Mouse (Mus musculus): ENCODE measurements around the gene Erbin. TPM values are rescaled to one million over a fixed set of nuclear protein-coding genes. Genes with fewer than 3 reads are reported as not detected.

The Erbin gene
- 7.1 and 7.5 TPM in 2 replicates for polyA plus RNA-seq (2015; fragmentation: Nextera tagmentation; extraction: Ambion mirVana)

DNA sequence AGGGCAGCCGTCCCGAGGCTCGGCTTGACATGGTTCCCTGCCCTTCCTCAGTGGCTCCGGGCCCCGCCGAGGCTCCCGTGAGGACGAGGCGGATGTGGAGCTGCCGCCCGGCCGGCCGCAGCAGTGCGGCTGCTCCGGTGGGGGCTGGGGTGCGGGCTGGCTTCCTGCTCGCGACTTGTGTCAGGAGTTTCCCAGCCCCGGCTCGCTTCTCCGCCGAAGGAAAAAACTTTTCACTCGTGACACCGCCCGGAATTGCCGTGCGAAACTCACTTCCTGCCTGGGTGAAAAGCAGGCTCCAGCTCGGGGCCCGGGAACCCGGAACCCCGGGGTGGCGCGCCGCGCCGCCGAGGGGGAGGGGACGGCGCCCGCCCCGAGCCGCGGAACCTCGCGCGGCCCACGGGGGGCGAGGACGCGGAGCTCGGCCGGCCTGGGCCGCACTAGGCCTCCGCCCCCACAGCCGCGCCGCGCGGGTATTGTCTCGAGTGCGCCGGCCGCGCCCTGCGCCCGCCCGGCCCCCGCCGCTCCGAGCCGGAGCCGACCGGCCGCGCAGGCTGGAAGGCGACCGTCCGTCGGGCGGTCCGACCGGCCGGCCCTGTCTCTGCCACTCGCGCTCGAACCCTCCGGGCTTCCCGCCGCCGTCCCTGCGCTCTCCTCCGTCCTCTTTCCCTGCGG lies at the start of gene Erbin:
Gene Erbin, minus strand, starts transcription at position 254 of the 672 bp plus-strand sequence.

DNA sequence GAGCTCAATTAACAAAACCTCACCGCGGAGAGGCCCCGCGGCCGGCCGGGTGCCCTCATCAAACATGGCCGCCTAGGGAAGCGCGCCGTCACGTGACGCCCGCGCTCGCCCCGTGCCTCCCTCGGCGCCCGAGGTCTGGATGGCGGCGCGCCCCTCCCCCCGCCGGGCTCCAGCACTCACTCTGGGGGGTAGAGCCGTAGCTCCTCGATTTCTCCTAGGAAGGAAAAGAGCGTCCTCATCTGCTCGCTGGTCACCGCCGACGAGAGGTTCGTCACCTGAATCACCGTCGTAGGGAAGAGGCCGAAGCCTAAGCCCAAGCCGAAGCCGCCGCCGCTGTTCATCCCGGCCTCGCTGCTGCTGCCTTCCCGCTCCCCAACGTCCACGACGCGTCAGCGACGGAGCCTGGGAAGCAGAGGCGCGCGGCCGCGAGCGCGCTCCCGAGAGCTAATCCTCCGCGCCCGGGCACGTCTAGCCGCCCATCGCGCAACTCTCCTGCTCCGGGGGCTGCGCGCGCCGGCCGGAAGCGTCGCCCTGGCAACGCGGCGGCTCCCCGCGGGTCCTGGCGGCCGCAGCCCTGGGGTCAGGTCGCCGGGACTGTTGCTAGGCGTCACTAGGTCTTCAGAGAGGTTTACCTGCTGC lies 146.1 kb downstream of the Erbin start, which contains the start of gene Srek1:
Gene Srek1, minus strand, starts transcription at position 490 of the 639 bp plus-strand sequence.

Other genes with a start within 250 kb of the Erbin start
- 50.1 and 53.3 TPM in 2 replicates for gene Srek1, start 145.9 kb downstream of the Erbin start, polyA plus RNA-seq (2015; fragmentation: Nextera tagmentation; extraction: Ambion mirVana)
- 44.6 and 46.3 TPM in 2 replicates for gene Nln, start 189.1 kb upstream of the Erbin start, polyA plus RNA-seq (2015; fragmentation: Nextera tagmentation; extraction: Ambion mirVana)
- 24.6 and 29.0 TPM in 2 replicates for gene Sgtb, start 189.2 kb upstream of the Erbin start, polyA plus RNA-seq (2015; fragmentation: Nextera tagmentation; extraction: Ambion mirVana)